Mouse (Mus musculus) brain, embryonic 18.5 days (tissue): ENCODE data around the gene Defb29.

Experiments used
- DNase-seq: peaks from one replicate; pipeline ENCODE4 v3.0.0-alpha.2; 2012; ENCODE audit warnings: low read depth, low spot score

The Defb29 gene

DNA sequence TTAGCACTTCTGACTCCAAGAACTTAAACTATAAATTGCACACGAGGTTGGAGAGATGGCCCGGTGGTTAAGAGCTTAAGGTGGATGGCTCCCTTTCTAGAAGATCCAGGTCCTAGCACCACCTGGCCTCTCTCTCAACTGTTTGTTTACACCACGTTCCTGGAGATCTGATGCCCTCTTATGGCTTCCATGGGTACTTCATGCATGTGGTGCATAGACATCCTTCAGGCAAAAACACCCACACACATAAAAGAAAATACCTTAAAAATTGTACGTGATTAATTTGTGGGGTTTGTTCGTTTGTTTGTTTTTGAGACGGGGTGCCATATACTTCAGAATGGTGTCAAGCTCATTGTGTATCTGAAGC, 39.1 kb downstream of the Defb29 start:
- no peak for DNase-seq

DNA sequence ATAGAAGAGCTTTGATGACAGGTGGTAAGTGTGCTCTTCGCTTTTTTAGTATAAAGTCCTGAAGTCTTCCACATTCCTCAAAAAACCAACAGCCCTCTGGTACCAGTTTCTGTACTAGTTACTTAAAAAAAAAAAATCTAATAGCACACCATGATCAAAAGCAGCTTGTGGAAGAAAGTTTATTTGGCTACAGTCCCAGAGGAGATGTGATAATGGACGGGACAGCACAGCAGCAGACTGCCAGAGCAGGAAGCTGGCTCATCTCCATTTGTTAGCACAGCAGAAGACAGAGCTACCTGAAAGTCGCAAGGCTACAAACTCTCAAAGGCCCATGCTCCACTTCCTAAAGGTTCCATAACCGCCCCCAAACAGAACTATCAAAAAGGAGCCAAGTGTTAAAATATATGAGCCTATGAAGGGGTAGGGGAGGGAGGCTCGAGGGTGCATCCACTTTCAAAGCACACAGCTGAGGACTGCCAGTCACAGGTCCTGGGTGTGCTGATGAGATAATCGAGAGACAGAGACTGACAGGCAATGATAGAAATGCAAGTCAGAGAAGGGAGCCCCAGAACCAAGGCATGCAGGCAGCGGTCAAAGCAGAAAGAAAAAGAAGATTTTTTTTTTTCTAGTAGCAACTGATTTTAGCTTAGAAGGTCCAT, 39.6 kb downstream of the Defb29 start:
- no peak for DNase-seq

DNA sequence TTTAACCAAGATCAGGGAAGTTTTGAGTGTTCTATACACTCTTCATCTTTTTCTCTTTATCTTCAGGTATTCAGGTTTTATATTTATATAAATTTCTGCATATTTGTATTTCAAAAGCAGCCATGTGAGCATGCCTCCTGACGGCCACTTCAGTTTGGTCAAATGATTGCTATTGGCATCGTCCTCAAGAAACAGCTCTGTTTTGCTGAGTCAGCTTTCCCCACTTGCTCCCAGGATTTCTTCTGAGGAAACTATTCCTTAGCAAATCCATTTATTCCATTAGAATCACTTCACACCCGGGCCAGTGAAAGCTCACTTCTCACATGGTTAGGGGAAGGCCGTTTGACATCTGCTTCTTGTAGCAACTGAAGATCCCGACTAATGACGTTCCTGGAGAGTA, 41.9 kb downstream of the Defb29 start:
- DNase-seq = no peak

DNA sequence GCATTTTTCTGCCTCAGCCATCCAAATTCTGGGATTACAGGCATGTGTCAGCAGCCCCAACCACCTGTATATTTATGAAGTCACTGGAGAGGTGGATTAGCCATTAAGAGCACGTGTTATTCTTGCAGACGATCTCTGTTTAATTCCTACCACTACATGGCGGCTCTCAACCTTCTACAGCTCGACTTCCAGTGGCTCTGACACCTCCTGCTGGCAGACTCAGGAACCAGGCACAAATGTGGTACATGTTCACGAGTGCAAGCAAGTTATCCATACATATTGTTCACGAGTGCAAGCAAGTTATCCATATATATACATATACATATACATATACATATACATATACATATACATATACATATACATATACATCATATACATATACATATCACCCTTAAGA, 46.7 kb downstream of the Defb29 start:
- DNase-seq = no peak

DNA sequence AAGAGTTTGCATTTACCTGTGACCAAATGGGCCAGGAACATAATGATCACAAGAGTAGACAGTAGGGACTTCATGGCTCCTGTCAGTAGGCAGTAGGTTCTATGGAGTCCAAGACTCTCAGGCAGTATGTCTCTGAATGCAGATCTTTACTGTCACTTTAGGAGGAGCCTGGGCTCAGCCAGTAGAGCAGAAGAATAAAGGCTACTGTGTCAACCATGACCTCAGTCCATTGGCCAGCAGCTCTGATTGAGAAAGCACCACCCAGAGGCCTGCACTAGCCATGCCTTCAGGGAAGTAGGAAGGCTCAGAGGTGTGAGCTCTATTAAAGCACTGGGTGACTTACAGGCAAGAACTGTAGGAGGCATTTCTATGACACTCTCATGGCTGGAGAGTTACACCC, 49.9 kb downstream of the Defb29 start, which contains the start of gene Defb22:
Gene Defb22, minus strand, starts transcription at position 101 of the 400 bp plus-strand sequence.
- no peak for DNase-seq
